Mouse (Mus musculus) liver, postnatal 0 days (tissue): Measurements from ENCODE around the gene Txnrd2.

ENCODE experiments used
- CTCF ChIP-seq: sonication (generic); IDR thresholded peaks from 2 replicates; pipeline ENCODE4 v1.5.1; 2016; ENCODE audit warnings: antibody characterized with exemption, low read depth
- EP300 ChIP-seq: IDR thresholded peaks from 2 replicates; pipeline ENCODE4 v1.6.1; 2016; ENCODE audit warnings: antibody characterized with exemption, low read depth, mild to moderate bottlenecking

DNA sequence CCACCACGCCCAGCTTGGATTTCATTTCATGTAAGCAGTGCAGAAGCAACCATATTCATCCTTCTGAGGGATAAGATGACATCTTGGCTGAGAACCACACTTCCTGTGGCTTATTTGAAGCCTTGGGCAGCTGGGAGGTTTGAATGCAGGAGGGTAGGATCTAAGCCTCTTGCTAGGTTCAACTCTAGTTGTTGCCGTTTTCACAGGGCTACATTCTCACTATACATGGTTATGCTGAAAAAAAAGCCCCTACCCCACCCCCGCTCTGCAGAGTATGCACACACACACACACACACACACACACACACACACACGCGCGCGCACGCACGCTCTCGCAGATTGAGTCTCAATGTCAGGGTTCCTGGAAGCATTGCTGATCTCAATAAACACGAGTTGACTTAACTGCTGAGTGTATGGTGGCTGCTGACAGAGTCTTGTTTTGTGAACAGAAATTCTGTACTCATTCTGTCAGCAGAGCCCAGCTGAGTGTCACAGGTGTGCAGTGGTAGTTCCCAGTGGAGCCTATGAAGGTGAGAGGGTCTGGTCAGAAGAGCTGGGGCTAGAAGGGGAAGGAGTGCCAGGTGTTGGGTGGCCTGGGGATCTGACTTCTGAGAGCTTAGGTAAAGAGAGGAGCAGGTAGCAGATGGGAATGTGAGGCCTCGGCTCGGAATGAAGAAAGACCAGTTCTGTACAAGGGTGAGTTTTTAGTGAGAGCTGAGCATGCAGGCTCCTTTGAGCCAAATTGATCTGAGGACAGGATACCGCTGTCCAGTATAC, 77.6 kb downstream of the Txnrd2 start:
- TF ChIP-seq CTCF (no peak), EP300 (no peak)
